Mouse (Mus musculus) liver, embryonic 12.5 days (tissue): ENCODE measurements around the gene Bmp2. TPM values are rescaled to one million over a fixed set of nuclear protein-coding genes. Genes with fewer than 3 reads are reported as not detected.

Experiments
- ATAC-seq: fragments of 200-750 bp; cut with Nextera tagmentation; 2 replicates; pipeline ENCODE4 v1.8.0; 2017; ENCODE audit warnings: moderate number of reproducible peaks, mild to moderate bottlenecking, moderate library complexity
- H3K27ac ChIP-seq: fragments of 300-500 bp; sonication (generic); 2 replicates; pipeline ENCODE4 v1.5.1; 2016; ENCODE audit warnings: mild to moderate bottlenecking
- H3K27me3 ChIP-seq: fragments of 300-500 bp; sonication (generic); replicated peaks from 2 replicates; pipeline ENCODE4 v1.6.1; 2016; ENCODE audit warnings: mild to moderate bottlenecking, moderate library complexity
- H3K36me3 ChIP-seq: fragments of 300-500 bp; sonication (generic); 2 replicates; pipeline ENCODE4 v1.6.1; 2016; ENCODE audit warnings: mild to moderate bottlenecking, moderate library complexity
- H3K4me1 ChIP-seq: fragments of 300-500 bp; sonication (generic); 2 replicates; pipeline ENCODE4 v1.6.1; 2016
- H3K4me2 ChIP-seq: fragments of 300-500 bp; sonication (generic); 2 replicates; pipeline ENCODE4 v1.6.1; 2016; ENCODE audit warnings: mild to moderate bottlenecking, moderate library complexity
- H3K4me3 ChIP-seq: fragments of 300-500 bp; sonication (generic); 2 replicates; pipeline ENCODE4 v1.5.1; 2016; ENCODE audit warnings: mild to moderate bottlenecking, moderate library complexity
- H3K9ac ChIP-seq: fragments of 300-500 bp; sonication (generic); 2 replicates; pipeline ENCODE4 v1.6.1; 2016; ENCODE audit warnings: mild to moderate bottlenecking, moderate library complexity
- H3K9me3 ChIP-seq: fragments of 300-500 bp; sonication (generic); replicated peaks from 2 replicates; pipeline ENCODE4 v1.6.1; 2016; ENCODE audit warnings: mild to moderate bottlenecking, moderate library complexity
- WGBS: fragments of 180-500 bp; shearing (Covaris S2); methylation state at CpG from one replicate; pipeline ENCODE4 v1.1.7; 2016; ENCODE audit not compliant: insufficient replicate concordance; 5-methylcytosine and 5-hydroxymethylcytosine counted together
- polyA plus RNA-seq: library from polyadenylated mRNA; unstranded; fragments of >200 nt; fragmentation: Nextera tagmentation; extraction: Ambion mirVana; gene quantifications from 2 replicates; pipeline ENCODE4 v1.2.1, GENCODE M21; 2016

Bmp2 gene
- polyA plus RNA-seq, 1 experiment from 2014 or later: 6.7 TPM

DNA sequence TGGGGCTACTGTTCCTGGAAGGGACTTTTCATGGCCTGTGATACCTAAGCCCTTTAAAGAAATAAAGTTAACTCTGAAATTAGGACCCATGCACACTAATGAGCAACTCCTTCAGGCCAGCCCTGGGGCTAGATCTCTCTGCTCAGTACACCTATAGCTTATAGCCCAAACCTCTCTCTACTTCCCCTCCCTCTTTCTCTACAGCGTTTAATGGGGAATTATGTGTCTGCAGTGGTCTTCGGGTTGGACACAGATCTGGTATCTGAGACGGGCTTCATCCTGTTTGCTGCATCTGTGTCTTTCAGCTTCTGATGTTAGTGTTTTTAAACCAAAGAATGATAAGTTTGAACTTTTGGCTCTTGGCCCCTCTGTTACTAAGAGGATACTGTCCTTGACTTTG lies 18.9 kb upstream of the Bmp2 start:
- no peaks in the 10 kb centered on the region for H3K27me3 ChIP-seq
- no peak overlapping the region for H3K4me3 ChIP-seq
- WGBS: 62% methylated on average over 3 of the region's 3 CpGs
- ATAC-seq: no peak
- no peak overlapping the region for H3K27ac ChIP-seq
- H3K4me1 ChIP-seq: no peaks in the 10 kb centered on the region
- no peaks in the 10 kb centered on the region for H3K36me3 ChIP-seq
- H3K9ac ChIP-seq: no peak overlapping the region
- no peak overlapping the region for H3K4me2 ChIP-seq
- no peaks in the 10 kb centered on the region for H3K9me3 ChIP-seq

GRCm38 (mm10) chr2:133535481-133535880 lies 16.5 kb upstream of the Bmp2 start:
- no peak for ATAC-seq
- Histone ChIP-seq H3K4me2 (no peak overlapping the region), H3K4me3 (no peak overlapping the region), H3K4me1 (no peaks in the 10 kb centered on the region), H3K27me3 (no peaks in the 10 kb centered on the region), H3K36me3 (no peaks in the 10 kb centered on the region), H3K27ac (no peak overlapping the region), H3K9me3 (no peaks in the 10 kb centered on the region), H3K9ac (no peak overlapping the region)
- 75% methylated on average over 9 of the region's 9 CpGs for WGBS

DNA sequence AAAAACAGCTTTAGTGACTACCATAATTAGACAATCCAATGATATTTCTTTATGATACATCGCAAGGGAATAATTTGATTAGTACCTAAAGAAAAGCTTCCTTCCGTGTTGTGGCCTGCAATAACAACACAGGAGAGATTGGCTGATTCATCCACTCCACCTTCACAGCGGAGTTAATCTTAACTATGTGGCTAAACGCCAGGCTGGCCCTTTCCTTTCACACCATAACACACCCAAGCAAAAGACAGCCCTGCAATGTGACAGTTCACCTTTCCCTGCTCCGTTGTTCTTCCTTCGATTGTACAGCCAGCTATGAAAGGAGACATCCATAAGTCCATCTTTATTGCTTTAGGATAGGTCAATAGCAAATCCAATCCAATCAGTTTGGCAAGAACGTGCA lies 15.1 kb upstream of the Bmp2 start:
- ATAC-seq: no peak
- H3K4me2 ChIP-seq: no peak overlapping the region
- no peak overlapping the region for H3K4me3 ChIP-seq
- no peak overlapping the region for H3K9ac ChIP-seq
- H3K4me1 ChIP-seq: no peaks in the 10 kb centered on the region
- no peak overlapping the region for H3K27ac ChIP-seq
- H3K36me3 ChIP-seq: no peaks in the 10 kb centered on the region
- 63% methylated on average over 7 of the region's 7 CpGs for WGBS
- no peaks in the 10 kb centered on the region for H3K9me3 ChIP-seq
- no peaks in the 10 kb centered on the region for H3K27me3 ChIP-seq

GRCm38 (mm10) chr2:133540702-133541101 lies 11.3 kb upstream of the Bmp2 start:
- no peak overlapping the region for H3K27ac ChIP-seq
- H3K9me3 ChIP-seq: no peaks in the 10 kb centered on the region
- 61% methylated on average over 1 of the region's 1 CpGs for WGBS
- no peak overlapping the region for H3K4me2 ChIP-seq
- no peak overlapping the region for H3K4me3 ChIP-seq
- no peaks in the 10 kb centered on the region for H3K4me1 ChIP-seq
- no peak overlapping the region for H3K9ac ChIP-seq
- H3K36me3 ChIP-seq: no peaks in the 10 kb centered on the region
- ATAC-seq: no peak
- no peaks in the 10 kb centered on the region for H3K27me3 ChIP-seq

DNA sequence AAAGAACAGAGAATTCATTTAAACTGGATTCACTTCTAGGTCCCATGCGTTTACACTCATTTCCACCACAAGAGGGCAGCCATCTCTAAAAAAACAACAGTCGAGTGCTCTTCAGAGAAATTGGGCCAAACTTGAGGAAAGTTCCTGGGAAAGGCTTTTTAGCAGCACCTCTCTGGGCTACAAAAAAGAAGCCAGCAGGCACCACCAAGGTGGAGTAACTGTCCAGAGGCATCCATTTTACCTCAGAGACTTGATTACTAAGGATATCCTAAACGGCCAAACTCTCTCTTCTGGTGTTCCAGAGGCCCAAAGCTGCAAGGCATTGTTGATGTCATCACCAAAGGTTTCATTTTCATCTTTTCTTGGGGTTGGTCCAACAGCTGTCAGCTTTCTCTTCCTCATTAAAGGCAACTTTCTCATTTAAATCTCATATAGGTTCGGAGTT lies 1.7 kb upstream of the Bmp2 start:
- Histone ChIP-seq H3K4me1 (0 out of 2 replicates have a peak, but pooled peaks cover 8% of the 10 kb centered on the region), H3K27ac (no peak overlapping the region), H3K36me3 (no peaks in the 10 kb centered on the region), H3K9ac (no peak overlapping the region), H3K4me3 (no peak overlapping the region), H3K27me3 (peaks cover 64% of the 10 kb centered on the region), H3K4me2 (no peak overlapping the region), H3K9me3 (no peaks in the 10 kb centered on the region)
- no peak for ATAC-seq
- WGBS: 25% methylated on average over 4 of the region's 4 CpGs

DNA sequence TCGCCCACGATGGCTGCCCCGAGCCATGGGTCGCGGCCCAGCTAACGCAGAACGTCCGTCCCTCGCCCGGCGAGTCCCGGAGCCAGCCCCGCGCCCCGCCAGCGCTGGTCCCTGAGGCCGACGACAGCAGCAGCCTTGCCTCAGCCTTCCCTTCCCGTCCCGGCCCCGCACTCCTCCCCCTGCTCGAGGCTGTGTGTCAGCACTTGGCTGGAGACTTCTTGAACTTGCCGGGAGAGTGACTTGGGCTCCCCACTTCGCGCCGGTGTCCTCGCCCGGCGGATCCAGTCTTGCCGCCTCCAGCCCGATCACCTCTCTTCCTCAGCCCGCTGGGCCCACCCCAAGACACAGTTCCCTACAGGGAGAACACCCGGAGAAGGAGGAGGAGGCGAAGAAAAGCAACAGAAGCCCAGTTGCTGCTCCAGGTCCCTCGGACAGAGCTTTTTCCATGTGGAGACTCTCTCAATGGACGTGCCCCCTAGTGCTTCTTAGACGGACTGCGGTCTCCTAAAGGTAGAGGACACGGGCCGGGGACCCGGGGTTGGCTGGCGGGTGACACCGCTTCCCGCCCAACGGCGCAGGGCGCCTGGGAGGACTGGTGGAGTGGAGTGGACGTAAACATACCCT lies 995 bp downstream of the Bmp2 start:
- WGBS: 3% methylated on average over 44 of the region's 48 CpGs
- Histone ChIP-seq H3K9ac (peak overlapping the region; percentile 31), H3K4me2 (peak overlapping the region; percentile 66), H3K27ac (no peak overlapping the region), H3K4me3 (peak overlapping the region; percentile 53), H3K36me3 (no peaks in the 10 kb centered on the region), H3K27me3 (peaks cover 83% of the 10 kb centered on the region), H3K9me3 (no peaks in the 10 kb centered on the region), H3K4me1 (0 out of 2 replicates have a peak, but pooled peaks cover 8% of the 10 kb centered on the region)
- no peak for ATAC-seq

GRCm38 (mm10) chr2:133553911-133554285 lies 1.9 kb downstream of the Bmp2 start:
- peak overlapping the region; percentile 41; the same call in 1 of the 2 replicates for H3K9ac ChIP-seq
- ATAC-seq: no peak
- H3K9me3 ChIP-seq: no peaks in the 10 kb centered on the region
- peak overlapping the region; percentile 53 for H3K4me2 ChIP-seq
- 0 out of 2 replicates have a peak, but pooled peaks cover 8% of the 10 kb centered on the region for H3K4me1 ChIP-seq
- 15% methylated on average over 9 of the region's 9 CpGs for WGBS
- peak overlapping the region; percentile 53 for H3K4me3 ChIP-seq
- H3K27ac ChIP-seq: no peak overlapping the region
- H3K27me3 ChIP-seq: peaks cover 81% of the 10 kb centered on the region
- H3K36me3 ChIP-seq: no peaks in the 10 kb centered on the region

DNA sequence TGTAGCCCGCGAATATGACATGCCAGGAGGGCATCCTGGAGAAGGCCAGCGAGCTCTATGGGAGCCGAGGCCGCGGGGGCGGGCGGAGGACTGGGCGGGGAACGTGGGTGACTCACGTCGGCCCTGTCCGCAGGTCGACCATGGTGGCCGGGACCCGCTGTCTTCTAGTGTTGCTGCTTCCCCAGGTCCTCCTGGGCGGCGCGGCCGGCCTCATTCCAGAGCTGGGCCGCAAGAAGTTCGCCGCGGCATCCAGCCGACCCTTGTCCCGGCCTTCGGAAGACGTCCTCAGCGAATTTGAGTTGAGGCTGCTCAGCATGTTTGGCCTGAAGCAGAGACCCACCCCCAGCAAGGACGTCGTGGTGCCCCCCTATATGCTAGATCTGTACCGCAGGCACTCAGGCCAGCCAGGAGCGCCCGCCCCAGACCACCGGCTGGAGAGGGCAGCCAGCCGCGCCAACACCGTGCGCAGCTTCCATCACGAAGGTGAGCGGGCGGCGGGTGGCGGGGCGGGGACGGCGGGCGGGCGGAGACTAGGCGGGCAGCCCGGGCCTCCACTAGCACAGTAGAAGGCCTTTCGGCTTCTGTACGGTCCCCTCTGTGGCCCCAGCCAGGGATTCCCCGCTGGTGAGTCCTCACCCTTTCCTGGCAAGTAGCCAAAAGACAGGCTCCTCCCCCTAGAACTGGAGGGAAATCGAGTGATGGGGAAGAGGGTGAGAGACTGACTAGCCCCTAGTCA lies 2.5 kb downstream of the Bmp2 start:
- ATAC-seq: peak; percentile 58
- peak overlapping the region; percentile 41 for H3K9ac ChIP-seq
- peaks cover 77% of the 10 kb centered on the region for H3K27me3 ChIP-seq
- H3K4me3 ChIP-seq: peak overlapping the region; percentile 53
- 2% methylated on average over 55 of the region's 55 CpGs for WGBS
- no peak overlapping the region for H3K27ac ChIP-seq
- H3K9me3 ChIP-seq: no peaks in the 10 kb centered on the region
- peak overlapping the region; percentile 53 for H3K4me2 ChIP-seq
- no peaks in the 10 kb centered on the region for H3K36me3 ChIP-seq
- H3K4me1 ChIP-seq: 0 out of 2 replicates have a peak, but pooled peaks cover 8% of the 10 kb centered on the region

DNA sequence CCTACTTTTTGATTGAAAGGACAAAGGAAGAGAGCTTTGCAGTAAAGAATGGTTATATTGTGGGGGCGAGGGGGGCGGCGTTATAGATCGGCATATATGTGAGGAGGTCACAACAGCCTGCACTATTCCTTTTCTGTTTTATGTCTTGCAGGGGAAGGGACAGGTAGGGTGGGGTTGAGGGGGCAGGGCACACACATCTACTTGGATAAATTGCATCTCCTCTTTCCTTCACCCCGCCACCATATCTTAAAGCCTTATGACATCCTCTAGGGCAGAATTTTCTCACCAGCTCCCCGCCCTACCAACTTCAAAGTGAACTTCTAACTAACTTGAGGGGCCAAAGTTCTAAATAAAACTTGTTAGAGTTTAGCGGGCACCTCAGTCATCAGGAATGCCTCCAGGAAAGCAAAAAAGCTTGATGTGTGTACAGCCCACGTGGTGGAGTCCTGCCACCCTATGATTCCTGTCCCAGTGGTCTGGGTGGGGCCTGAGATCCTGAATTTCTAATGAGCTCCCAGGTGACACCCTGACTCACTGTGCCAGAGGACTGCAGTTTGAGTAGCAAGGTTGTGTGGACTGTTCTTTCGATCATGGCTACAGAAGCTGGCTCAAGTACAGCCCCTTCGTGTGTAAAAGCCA lies 12.4 kb downstream of the Bmp2 start:
- Histone ChIP-seq H3K9ac (no peak overlapping the region), H3K4me2 (no peak overlapping the region), H3K4me1 (no peaks in the 10 kb centered on the region), H3K36me3 (no peaks in the 10 kb centered on the region), H3K9me3 (no peaks in the 10 kb centered on the region), H3K27ac (no peak overlapping the region), H3K4me3 (no peak overlapping the region), H3K27me3 (0 out of 2 replicates have a peak, but pooled peaks cover 3% of the 10 kb centered on the region)
- ATAC-seq: no peak
- 62% methylated on average over 10 of the region's 10 CpGs for WGBS

DNA sequence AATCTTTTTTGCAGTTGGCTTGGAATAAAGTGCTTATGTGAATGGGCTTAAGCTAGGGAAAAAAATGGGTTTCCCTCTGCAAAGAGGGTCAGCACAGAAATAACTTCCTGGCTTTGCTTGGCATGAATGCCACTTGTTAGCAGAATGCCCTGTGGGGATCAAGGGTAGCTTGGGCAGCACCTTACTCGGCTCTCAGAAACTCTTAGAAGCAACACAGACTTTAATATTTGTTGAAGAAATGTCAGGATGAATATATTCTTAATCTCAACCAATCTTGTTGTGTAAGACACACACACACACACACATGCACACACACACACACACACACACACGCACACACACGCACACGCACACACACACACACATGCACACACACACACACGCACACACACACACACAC lies 13.5 kb downstream of the Bmp2 start:
- Histone ChIP-seq H3K27me3 (no peaks in the 10 kb centered on the region), H3K9ac (no peak overlapping the region), H3K4me2 (no peak overlapping the region), H3K9me3 (no peaks in the 10 kb centered on the region), H3K4me3 (no peak overlapping the region), H3K4me1 (no peaks in the 10 kb centered on the region), H3K27ac (no peak overlapping the region), H3K36me3 (no peaks in the 10 kb centered on the region)
- 72% methylated on average over 5 of the region's 5 CpGs for WGBS
- ATAC-seq: no peak

DNA sequence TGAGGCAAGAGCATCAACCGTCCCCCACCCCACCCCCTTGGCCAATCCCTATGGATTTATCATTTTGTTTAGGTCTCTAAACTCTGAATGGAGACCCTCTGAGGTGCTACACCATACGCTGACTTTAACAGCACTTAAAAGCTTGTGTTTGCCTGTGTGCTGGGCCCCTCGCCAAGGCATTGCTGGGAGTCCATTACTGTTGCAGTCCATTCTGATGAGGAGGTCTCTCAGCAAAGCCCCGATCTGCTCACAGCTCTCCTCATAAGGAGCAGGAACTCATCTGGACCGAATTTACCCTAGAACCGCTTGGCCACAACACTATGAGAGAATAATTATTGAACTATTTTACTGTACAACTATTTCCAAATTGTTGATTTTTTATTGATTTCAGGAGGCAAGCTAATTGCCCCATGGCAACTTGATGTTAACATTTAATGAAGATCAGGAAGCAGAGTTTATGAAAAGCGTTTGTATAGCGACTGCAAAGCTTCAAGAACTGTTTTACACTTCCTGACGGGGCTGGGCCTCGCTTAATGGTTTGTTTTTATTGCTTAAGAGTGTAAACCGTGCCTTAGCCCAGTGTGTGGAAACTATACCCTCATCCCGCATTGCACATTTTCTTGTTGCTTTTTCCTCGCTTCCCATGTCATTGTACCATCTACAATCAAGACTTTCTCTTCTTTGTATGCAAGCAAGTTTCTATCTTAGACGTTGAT lies 14.2 kb downstream of the Bmp2 start:
- Histone ChIP-seq H3K4me3 (no peak overlapping the region), H3K4me2 (no peak overlapping the region), H3K4me1 (no peaks in the 10 kb centered on the region), H3K27me3 (no peaks in the 10 kb centered on the region), H3K36me3 (no peaks in the 10 kb centered on the region), H3K27ac (no peak overlapping the region), H3K9me3 (no peaks in the 10 kb centered on the region), H3K9ac (no peak overlapping the region)
- ATAC-seq: no peak
- 64% methylated on average over 14 of the region's 14 CpGs for WGBS
